28 mouse cellular contexts compared by ENCODE assay signal in genomic region chr16:23966066-23966465, GRCm38 (mm10). TPM values are rescaled to one million over a fixed set of nuclear protein-coding genes. Genes with fewer than 3 reads are reported as not detected.
A peak's percentile ranks its signal among the peaks of the same experiment; 100 is the strongest.
DNase-seq lines count a peak whose midpoint lies in the region; TF ChIP-seq lines count a peak whose summit lies in the region.
"Had no signal": no experiment of that assay in that cellular context is flagged by ENCODE, and none has a peak within 500 bp of the region (broad histone marks: within the 10 kb centered on the region; RNA-seq: fewer than 3 reads in every experiment).

No protein-coding gene starts in this region.

- H3K36me3 ChIP-seq in heart, embryonic 10.5 days = no peaks in the 10 kb centered on the region
- peaks cover 7% of the 10 kb centered on the region for H3K36me3 ChIP-seq in heart, adult 2 months (ENCODE audit: control insufficient read depth, insufficient read depth, low read length)
- H3K36me3 ChIP-seq: embryonic facial prominence, embryonic 10.5 days; G1E had no signal

- WGBS in heart, embryonic 10.5 days = 84% methylated on average over 14 of the region's 14 CpGs
- WGBS in heart, adult 2 months = 86% methylated on average over 14 of the region's 14 CpGs

- DNase-seq in gastrocnemius, adult 2 months = no peak
- DNase-seq in gastrocnemius, postnatal 4 days (ENCODE audit: low spot score in 2 of 2) = no peak
- DNase-seq in heart, embryonic 10.5 days (ENCODE audit: low spot score) = peak; percentile 73
- DNase-seq in heart, adult 2 months = no peak
- peak; percentile 4 for DNase-seq in thymus, postnatal 14 days
- DNase-seq in thymus, postnatal 4 days = no peak
- DNase-seq: adrenal gland, adult 8-10 months; adrenal gland, postnatal 14 days; adrenal gland, postnatal 36 days; B cell, adult 2 months; cerebellum, adult 11-12 months; cerebellum, adult 2 months; cerebellum, adult 9-10 months; cerebellum, postnatal 10 days; cerebellum, postnatal 25 days had no signal

- intact Hi-C loops in gastrocnemius, adult 2 months (cut with DNase I) = no loop called here
- intact Hi-C loops in heart, adult 2 months (cut with DNase I) = no loop called here

- H3K4me3 ChIP-seq in gastrocnemius, adult 2 months = peak overlapping the region; percentile 13; the same call in 1 of the 2 replicates
- no peak overlapping the region for H3K4me3 ChIP-seq in heart, embryonic 10.5 days
- H3K4me3 ChIP-seq in heart, adult 2 months = no peak overlapping the region
- H3K4me3 ChIP-seq: embryonic facial prominence, embryonic 10.5 days; embryonic facial prominence, embryonic 12.5 days; forebrain, embryonic 13.5 days; forebrain, embryonic 15.5 days had no signal

- no peaks in the 10 kb centered on the region for H3K27me3 ChIP-seq in heart, embryonic 10.5 days (ENCODE audit: insufficient read depth, poor library complexity, severe bottlenecking)
- H3K27me3 ChIP-seq in heart, adult 2 months (ENCODE audit: control insufficient read depth, insufficient read depth, low read length) = no peaks in the 10 kb centered on the region
- H3K27me3 ChIP-seq: CH12.LX; embryonic facial prominence, embryonic 12.5 days; forebrain, embryonic 13.5 days; forebrain, embryonic 15.5 days; Patski had no signal

- no peak for TF ChIP-seq EP300 in heart, adult 2 months (IDR thresholded peaks at IDR 0.05; ENCODE audit: insufficient read depth, low read depth, low read length)

- H3K9me3 ChIP-seq in heart, embryonic 10.5 days = no peaks in the 10 kb centered on the region
- H3K9me3 ChIP-seq: embryonic facial prominence, embryonic 10.5 days; embryonic facial prominence, embryonic 12.5 days; forebrain, embryonic 13.5 days; forebrain, embryonic 15.5 days had no signal

- no peak for TF ChIP-seq CTCF in gastrocnemius, adult 2 months (IDR thresholded peaks at IDR 0.05)
- no peak for TF ChIP-seq CTCF in heart, adult 2 months (IDR thresholded peaks at IDR 0.05)

- H3K79me2 ChIP-seq in heart, adult 2 months (replicated peaks; ENCODE audit: control insufficient read depth, insufficient read depth, low read length) = no peaks in the 10 kb centered on the region

- TF ChIP-seq POLR2A in heart, adult 2 months (IDR thresholded peaks at IDR 0.05; ENCODE audit: insufficient read depth, low read depth, low read length) = no peak

- H3K9ac ChIP-seq in heart, adult 2 months (ENCODE audit: low read depth, low read length) = no peak overlapping the region
- H3K9ac ChIP-seq: embryonic facial prominence, embryonic 12.5 days; forebrain, embryonic 13.5 days; forebrain, embryonic 15.5 days had no signal

- H3K27ac ChIP-seq in gastrocnemius, adult 2 months = peak overlapping the region; percentile 92
- H3K27ac ChIP-seq in heart, embryonic 10.5 days = no peak overlapping the region
- H3K27ac ChIP-seq in heart, adult 2 months = no peak overlapping the region
- H3K27ac ChIP-seq: embryonic facial prominence, embryonic 10.5 days; embryonic facial prominence, embryonic 12.5 days; forebrain, embryonic 13.5 days; forebrain, embryonic 15.5 days had no signal

- peaks cover 11% of the 10 kb centered on the region for H3K4me1 ChIP-seq in heart, embryonic 10.5 days
- H3K4me1 ChIP-seq in heart, adult 2 months (ENCODE audit: control insufficient read depth, insufficient read depth, low read length) = peaks cover 2% of the 10 kb centered on the region
- H3K4me1 ChIP-seq: embryonic facial prominence, embryonic 12.5 days had no signal

RNA-seq across cellular contexts. Expression of gene Gm37419, which starts 22.2 kb away (rescaled TPM):
- total RNA-seq in gastrocnemius, adult 2 months (2021) = not detected
- total RNA-seq in gastrocnemius, postnatal 4 days (2021) = not detected
- polyA plus RNA-seq in heart, embryonic 10.5 days (2016; fragmentation: Nextera tagmentation; extraction: Ambion mirVana) = not detected in 2 replicates
- not detected for total RNA-seq in heart, adult 2 months (2021)
- polyA plus RNA-seq in heart, adult 2 months (2012; rRNA removed) = not detected in 2 replicates
- total RNA-seq: adrenal gland, adult 18-20 months; adrenal gland, adult 8-10 months; adrenal gland, postnatal 14 days; adrenal gland, postnatal 36 days; CH12.LX; G1E had no signal
- polyA plus RNA-seq: activated CD4-positive, CD25-positive, alpha-beta regulatory T cell, adult 4 months; CD4-positive, CD25-positive, alpha-beta regulatory T cell, adult 4 months; cerebellum, adult 2 months; cortical plate, adult 2 months; embryonic facial prominence, embryonic 10.5 days; embryonic facial prominence, embryonic 12.5 days; embryonic facial prominence, embryonic 14.5 days; forebrain, embryonic 11.5 days; forebrain, embryonic 13.5 days; G1E had no signal

RNA-seq across cellular contexts. Expression of gene Bcl6, which starts 22.6 kb away (rescaled TPM):
- 10 to 100 TPM; 62.7 to 71.2 TPM for total RNA-seq in gastrocnemius, adult 2 months (2021)
- 10 to 100 TPM; 11.1 to 11.3 TPM for total RNA-seq in gastrocnemius, postnatal 4 days (2021)
- 0.05 and 0.11 TPM in 2 replicates for polyA plus RNA-seq in heart, embryonic 10.5 days (2016; fragmentation: Nextera tagmentation; extraction: Ambion mirVana)
- total RNA-seq in heart, adult 2 months (2021) = 10 to 100 TPM; 15.4 to 21.7 TPM
- polyA plus RNA-seq in heart, adult 2 months (2012; rRNA removed) = 16.5 and 17.8 TPM in 2 replicates
- polyA plus RNA-seq: G1E had no signal

RNA-seq across cellular contexts. Expression of gene Rtp2, which starts 33.9 kb away (rescaled TPM):
- total RNA-seq in gastrocnemius, adult 2 months (2021) = not detected
- not detected for total RNA-seq in gastrocnemius, postnatal 4 days (2021)
- polyA plus RNA-seq in heart, embryonic 10.5 days (2016; fragmentation: Nextera tagmentation; extraction: Ambion mirVana) = not detected in 2 replicates
- total RNA-seq in heart, adult 2 months (2021) = not detected
- not detected in 2 replicates for polyA plus RNA-seq in heart, adult 2 months (2012; rRNA removed)
- total RNA-seq: adrenal gland, adult 18-20 months; adrenal gland, adult 8-10 months; adrenal gland, postnatal 14 days; adrenal gland, postnatal 36 days; CH12.LX; G1E had no signal
- polyA plus RNA-seq: activated CD4-positive, CD25-positive, alpha-beta regulatory T cell, adult 4 months; cerebellum, adult 2 months; forebrain, embryonic 11.5 days; forebrain, embryonic 13.5 days; forebrain, embryonic 15.5 days; G1E; Patski had no signal

Comparison
In these comparisons a context has a peak if more than half of its experiments do, and no peak if none do; other contexts are left out.
1. DNase-seq: peak in heart, embryonic 10.5 days (single experiment) and thymus, postnatal 14 days (single experiment); none in gastrocnemius, adult 2 months (single experiment), gastrocnemius, postnatal 4 days (0 of 2), heart, adult 2 months (0 of 2) and thymus, postnatal 4 days (single experiment).